Mouse (Mus musculus) CD4-positive, CD25-positive, alpha-beta regulatory T cell, adult 2 months (primary cell): ENCODE results near the gene Fosl1.
A peak's percentile ranks its signal among the peaks of the same experiment; 100 is the strongest.
"Not testable (repeated sequence)": the region's sequence is repeated elsewhere in the genome, so short reads cannot be mapped to it uniquely, and the experiment has no call there.

Experiments
- DNase-seq: peaks from one replicate; pipeline ENCODE4 v3.0.0-alpha.2; 2012; ENCODE audit warnings: low read depth, low spot score

Fosl1 gene

GRCm38 (mm10) chr19:5481398-5481797 lies 34.1 kb downstream of the Fosl1 start:
- DNase-seq = no peak

DNA sequence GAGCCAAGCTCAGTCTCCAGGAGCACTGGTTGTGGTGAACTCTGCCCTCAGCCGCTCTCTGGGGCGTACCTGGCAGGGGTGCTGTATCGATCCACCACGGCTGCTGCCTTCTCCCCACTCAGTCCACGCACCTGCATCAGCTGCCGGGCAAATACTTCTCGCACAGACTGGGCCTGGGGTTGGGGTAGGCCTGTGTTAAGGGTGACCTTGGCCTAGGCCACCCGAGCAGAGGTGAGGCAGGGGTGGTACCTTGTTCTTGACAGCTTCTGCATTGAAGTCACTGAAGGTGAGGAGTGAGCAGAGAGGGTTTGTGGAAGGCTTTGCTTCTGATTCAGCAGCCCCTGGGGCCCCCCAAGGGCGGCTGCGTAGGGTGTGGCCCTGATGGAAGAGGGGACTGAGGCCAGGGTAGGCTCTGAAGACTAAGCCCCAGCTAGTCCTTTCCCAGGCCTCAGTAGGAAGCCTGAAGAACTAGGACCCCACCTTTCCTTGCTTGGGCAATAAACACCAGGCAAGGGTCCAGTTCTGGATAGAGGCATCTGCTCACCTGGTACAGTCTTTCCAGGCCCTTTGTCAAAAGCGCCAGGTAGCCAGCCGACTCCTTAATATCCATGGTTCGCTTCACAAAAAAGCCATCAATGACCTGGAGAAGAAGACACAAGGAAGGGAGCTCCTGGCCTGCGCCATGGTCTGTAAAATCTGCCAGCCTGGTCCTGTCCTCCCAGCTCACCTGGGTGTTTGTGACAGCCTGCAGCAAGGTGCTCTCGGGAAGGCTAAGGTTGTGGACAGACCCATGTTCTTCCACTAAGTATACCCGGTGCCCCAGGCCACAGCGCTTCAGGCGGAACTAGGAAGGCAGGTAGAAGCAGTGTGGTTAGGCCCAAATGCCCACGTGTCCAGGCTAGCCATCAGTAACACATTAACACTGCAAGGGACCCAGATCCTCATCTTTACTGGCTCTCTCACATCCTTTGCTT lies 36.3 kb downstream of the Fosl1 start:
- DNase-seq = no peak

- DNase-seq = no peak
Observed at GRCm38 (mm10) chr19:5484496-5484895, 37.1 kb downstream of the Fosl1 start.

GRCm38 (mm10) chr19:5485371-5485770 lies 38.0 kb downstream of the Fosl1 start:
- DNase-seq = no peak

- DNase-seq = no peak
Observed at GRCm38 (mm10) chr19:5485821-5486220, 38.5 kb downstream of the Fosl1 start.

- DNase-seq = no peak
Observed at GRCm38 (mm10) chr19:5486286-5486685, 38.9 kb downstream of the Fosl1 start.

- DNase-seq = no peak
Observed at GRCm38 (mm10) chr19:5486771-5487170, 39.4 kb downstream of the Fosl1 start.

DNA sequence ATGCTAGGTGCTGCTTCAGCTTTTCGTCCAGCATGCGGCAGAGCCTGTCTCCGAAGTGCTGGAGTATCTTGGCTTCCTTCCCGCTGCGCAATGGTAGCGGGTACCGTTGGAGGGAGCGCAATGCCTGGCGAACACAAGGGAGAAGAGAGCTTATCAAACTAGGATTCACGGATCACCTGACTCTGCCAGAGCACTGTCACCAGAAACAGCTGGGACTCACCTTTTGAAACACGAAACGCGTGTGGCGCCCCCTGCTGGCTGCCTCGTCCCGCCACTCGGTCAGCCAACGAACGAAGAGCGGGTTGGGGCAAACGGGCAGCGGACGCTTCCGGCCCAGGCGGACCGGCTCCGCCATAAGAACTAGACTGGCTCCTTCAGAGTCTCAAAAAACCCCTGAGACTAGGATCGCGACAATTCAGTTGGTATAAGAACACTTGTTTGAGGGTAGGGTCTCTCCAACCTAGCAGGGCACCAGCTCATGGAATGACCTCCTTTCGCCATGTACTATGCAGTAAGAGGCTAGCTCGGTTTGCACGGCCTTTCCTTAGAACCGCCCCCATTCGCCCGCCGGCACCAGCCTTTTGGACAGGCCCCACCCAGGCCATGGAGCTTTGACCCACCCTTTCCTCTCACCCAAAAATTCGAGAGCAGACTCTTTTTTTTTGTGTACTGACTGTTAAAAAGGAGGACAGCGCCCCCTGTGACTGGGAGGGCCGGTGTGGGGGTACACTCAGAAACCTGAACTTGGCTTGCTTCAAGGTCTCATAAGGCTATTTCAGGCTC lies 40.6 kb downstream of the Fosl1 start, which contains the start of gene Mus81:
Gene Mus81 (minus strand): TSS at position 635 of the 783 bp plus-strand sequence.
- DNase-seq = peak; percentile 96

DNA sequence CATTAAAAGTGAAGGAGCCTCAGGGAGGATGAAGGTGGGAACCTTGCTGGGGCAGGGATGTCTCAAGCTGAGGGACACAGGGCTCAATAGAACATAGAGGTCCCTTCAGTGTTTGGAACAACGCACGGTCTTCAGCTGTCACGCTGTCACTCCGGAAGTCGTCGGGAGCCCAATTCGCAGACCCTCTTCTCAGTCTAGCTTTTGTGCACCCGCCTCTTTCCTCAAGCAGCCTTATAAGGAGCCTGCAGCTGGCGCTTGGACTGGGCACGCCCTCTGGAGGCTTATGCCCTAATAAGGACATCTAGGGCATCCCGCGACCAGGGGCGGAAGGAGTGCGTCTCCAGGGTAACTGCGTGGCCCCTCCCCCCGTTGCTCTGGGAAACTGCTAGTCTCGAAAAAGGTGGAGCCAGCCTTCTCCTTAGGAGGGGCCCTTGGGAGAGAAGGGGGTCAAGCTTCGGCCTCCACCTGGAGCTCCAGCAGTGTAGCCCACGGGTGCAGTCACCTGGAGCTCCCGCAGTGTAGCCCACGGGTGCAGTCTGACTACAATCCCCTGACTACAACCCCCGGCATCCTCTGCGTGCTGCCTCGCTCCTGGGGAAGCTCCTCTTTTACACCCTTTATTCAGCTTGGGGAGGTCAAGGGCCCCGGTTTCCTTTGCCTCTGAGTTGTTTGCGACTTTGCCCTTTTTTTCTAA lies 41.7 kb downstream of the Fosl1 start:
- DNase-seq = peak; percentile 97

- peak; percentile 44 for DNase-seq
Observed at GRCm38 (mm10) chr19:5489721-5490120, 42.4 kb downstream of the Fosl1 start.

DNA sequence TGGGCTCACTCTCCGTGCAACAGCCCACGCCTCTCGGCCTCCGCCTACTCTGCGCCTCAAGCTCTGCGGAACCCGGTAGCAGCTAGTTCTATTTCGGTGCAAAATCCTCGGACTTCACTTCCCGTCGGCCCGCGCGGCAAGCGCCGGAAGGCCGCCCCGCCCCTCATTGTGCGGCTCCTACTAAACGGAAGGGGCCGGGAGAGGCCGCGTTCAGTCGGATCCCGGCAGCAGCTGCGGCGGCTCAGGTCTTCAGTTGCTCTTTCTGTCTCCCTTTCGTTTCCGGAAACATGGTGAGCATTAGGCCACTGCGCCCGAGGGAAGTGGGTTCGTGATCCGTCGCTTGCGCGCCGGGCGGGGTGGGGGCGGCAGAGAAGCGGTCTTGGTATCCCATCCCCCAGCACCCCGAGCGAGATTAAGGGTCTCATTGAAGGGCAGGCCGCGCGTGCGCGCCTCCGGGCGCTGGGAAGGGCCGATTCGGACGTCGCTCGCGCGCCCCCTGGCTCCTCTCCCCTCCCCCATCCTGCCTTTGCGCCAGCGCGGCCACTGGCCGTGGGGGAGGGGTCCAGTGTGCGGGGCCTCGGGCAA lies 43.1 kb downstream of the Fosl1 start, which contains the start of gene Cfl1:
Gene Cfl1 (plus strand): TSS at position 143 of the 585 bp plus-strand sequence.
- peak; percentile 96 for DNase-seq

- DNase-seq = peak; percentile 91
Observed at GRCm38 (mm10) chr19:5490898-5491708, 43.8 kb downstream of the Fosl1 start.

GRCm38 (mm10) chr19:5492641-5493040 lies 45.3 kb downstream of the Fosl1 start:
- DNase-seq = no peak

- not testable (repeated sequence) for DNase-seq
Observed at GRCm38 (mm10) chr19:5493301-5493721, 46.0 kb downstream of the Fosl1 start.

DNA sequence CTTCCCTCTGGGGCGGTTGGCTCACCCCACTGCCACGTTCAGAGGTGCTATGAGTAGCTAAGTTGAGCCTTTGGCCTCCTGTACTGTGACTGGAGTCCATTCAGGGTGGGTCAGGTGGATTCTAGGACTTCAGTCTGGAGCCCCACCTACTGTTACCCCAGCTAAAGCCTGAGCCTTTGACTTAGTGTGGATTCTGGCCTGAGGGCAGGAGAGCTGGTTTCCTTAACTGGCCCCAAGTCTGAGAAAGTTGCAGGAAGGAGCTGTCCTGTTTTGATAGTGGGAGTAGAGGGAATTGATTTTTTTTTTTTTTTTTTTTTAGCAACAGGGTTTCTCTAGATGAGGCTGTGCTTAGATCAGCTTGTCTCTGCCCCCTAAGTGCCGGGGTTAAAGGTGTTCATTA lies 47.0 kb downstream of the Fosl1 start:
- DNase-seq = no peak

- DNase-seq = no peak
Observed at GRCm38 (mm10) chr19:5495353-5496051, 48.2 kb downstream of the Fosl1 start.

DNA sequence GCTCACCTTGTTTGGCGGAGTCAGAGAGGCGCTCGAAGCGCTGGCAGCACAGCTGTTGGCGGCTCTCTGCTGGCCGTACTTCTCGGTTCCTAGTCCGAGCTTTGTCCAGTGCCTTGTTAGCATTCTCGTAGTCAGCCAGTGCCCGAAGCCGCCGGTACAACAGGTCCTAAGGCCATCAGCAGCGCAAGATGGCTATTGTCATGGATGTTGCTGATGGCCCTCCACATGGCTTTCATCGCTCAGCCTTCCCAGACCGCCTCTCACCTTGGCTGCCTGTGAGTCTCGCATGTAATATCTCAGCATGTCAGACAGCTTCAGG lies 48.7 kb downstream of the Fosl1 start:
- DNase-seq = no peak

- no peak for DNase-seq
Observed at GRCm38 (mm10) chr19:5500330-5500875, 53.1 kb downstream of the Fosl1 start.

GRCm38 (mm10) chr19:5503687-5504086 lies 56.3 kb downstream of the Fosl1 start, which contains the start of gene 1700020D05Rik:
TSS of gene 1700020D05Rik (minus strand) at chr19:5503787.
- no peak for DNase-seq
